Mouse (Mus musculus) hindbrain, postnatal 0 days (tissue): ENCODE data around the gene Mrpl12. TPM values are rescaled to one million over a fixed set of nuclear protein-coding genes. Genes with fewer than 3 reads are reported as not detected.

Experiments used
- ATAC-seq: fragments of 200-750 bp; cut with Nextera tagmentation; 2 replicates; pipeline ENCODE4 v1.8.0; 2017; ENCODE audit warnings: mild to moderate bottlenecking, moderate TSS enrichment, moderate library complexity
- DNase-seq: peaks from one replicate; pipeline ENCODE4 v3.0.0-alpha.2; 2015; ENCODE audit warnings: low spot score
- H3K27ac ChIP-seq: fragments of 300-500 bp; sonication (generic); 2 replicates; pipeline ENCODE4 v1.5.1; 2014; ENCODE audit warnings: mild to moderate bottlenecking
- H3K27me3 ChIP-seq: fragments of 300-500 bp; sonication (generic); 2 replicates; pipeline ENCODE4 v1.6.1; 2014; ENCODE audit warnings: low read length, mixed read lengths; ENCODE audit not compliant: insufficient read depth
- H3K36me3 ChIP-seq: fragments of 300-500 bp; sonication (generic); 2 replicates; pipeline ENCODE4 v1.6.1; 2014; ENCODE audit warnings: low read length, mixed read lengths; ENCODE audit not compliant: insufficient read depth
- H3K4me1 ChIP-seq: fragments of 300-500 bp; sonication (generic); 2 replicates; pipeline ENCODE4 v1.6.1; 2014; ENCODE audit warnings: antibody characterized with exemption, low read length, mixed read lengths; ENCODE audit not compliant: insufficient read depth
- H3K4me2 ChIP-seq: fragments of 300-500 bp; sonication (generic); 2 replicates; pipeline ENCODE4 v1.6.1; 2014; ENCODE audit warnings: low read depth, mild to moderate bottlenecking, low read length, moderate library complexity, mixed read lengths
- H3K4me3 ChIP-seq: fragments of 300-500 bp; sonication (generic); 2 replicates; pipeline ENCODE4 v1.5.1; 2014; ENCODE audit warnings: low read length
- H3K9ac ChIP-seq: fragments of 300-500 bp; sonication (generic); replicated peaks from 2 replicates; pipeline ENCODE4 v1.6.1; 2014; ENCODE audit warnings: mild to moderate bottlenecking, low read length, moderate library complexity, mixed read lengths
- H3K9me3 ChIP-seq: fragments of 300-500 bp; sonication (generic); 2 replicates; pipeline ENCODE4 v1.6.1; 2016; ENCODE audit warnings: low read length, mixed read lengths
- CTCF ChIP-seq: IDR thresholded peaks from 2 replicates; pipeline ENCODE4 v1.5.1; 2016; ENCODE audit warnings: antibody characterized with exemption, control low read depth, low read depth
- WGBS: fragments of 180-500 bp; shearing (Covaris S2); extraction: QIAGEN DNeasy Blood & Tissue Kit; methylation state at CpG from one replicate; pipeline ENCODE4 v1.1.7; 2014; 5-methylcytosine and 5-hydroxymethylcytosine counted together
- polyA plus RNA-seq: library from polyadenylated mRNA; unstranded; fragments of >200 nt; fragmentation: Nextera tagmentation; extraction: Ambion mirVana; gene quantifications from 2 replicates; pipeline ENCODE4 v1.2.1, GENCODE M21; 2015
- total RNA-seq: library from RNA; depleted of rRNA; stranded (reverse); fragments of >200 nt; gene quantifications from 2 replicates; pipeline ENCODE4 v1.2.3, GENCODE M21; 2014; rRNA removed

Gene Mrpl12
- total and polyA plus RNA-seq, 2 experiments from 2014 or later: 52.4 to 155 TPM

DNA sequence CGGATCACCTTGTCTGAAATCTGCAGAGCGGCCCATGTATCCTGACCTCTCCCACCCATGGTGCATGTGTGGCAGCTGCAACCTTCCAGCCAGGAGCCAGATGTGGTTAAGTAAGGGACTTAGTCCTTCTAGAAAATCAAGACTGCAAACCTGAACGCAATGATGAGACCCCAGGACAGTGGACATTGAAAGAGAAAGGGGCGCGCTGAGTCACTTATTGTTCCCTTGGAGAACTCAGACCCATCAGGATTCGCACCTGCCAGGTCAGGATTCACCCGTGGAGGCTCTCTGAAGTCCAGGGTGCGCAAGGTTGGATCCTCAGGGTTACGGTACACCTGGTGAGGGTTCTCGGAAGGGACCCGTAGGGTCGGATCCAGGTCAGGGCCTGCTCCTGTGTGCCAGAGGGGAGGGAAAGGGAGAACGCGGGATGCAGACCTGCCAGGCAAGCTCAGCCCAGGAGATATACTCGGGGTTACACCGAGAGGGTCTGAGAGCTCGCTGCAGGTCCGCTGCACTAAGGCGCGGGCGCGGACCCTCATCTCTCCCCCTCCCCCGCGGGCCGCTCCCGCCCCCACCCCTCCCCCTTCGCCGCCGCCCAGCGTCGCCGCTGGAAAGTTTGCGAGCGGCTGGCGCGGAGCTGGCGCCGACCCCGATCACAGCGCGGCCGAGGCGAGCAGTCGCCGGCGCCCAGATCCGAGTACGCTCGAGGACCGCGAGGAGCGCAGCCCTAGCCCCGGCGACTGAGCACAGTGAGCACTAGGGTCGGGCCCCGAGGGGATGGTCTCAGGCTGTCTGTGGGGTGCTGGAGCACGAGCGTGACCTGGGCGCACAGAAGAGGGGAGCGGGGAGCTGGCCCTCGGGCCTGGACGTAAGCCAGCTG, 45.9 kb downstream of the Mrpl12 start, which contains the start of gene Gcgr:
Gene Gcgr, plus strand, starts transcription at position 615 of the 880 bp plus-strand sequence.
- Histone ChIP-seq H3K4me2 (peak within 1 kb of the TSS; percentile 60), H3K9ac (peak within 1 kb of the TSS; percentile 35; the same call in 1 of the 2 replicates), H3K27me3 (peaks cover 54% of the 10 kb centered on the region), H3K27ac (no peak within 1 kb of the TSS), H3K36me3 (no peaks in the 10 kb centered on the region), H3K4me1 (0 out of 2 replicates have a peak, but pooled peaks cover 10% of the 10 kb centered on the region), H3K9me3 (no peaks in the 10 kb centered on the region), H3K4me3 (peak within 1 kb of the TSS; percentile 34)
- TF ChIP-seq CTCF: no peak
- peak; percentile 16 for DNase-seq
- 0 out of 2 replicates have a peak, but pooled peaks have one; percentile 29 for ATAC-seq
- 9% methylated on average over 50 of the region's 62 CpGs for WGBS

DNA sequence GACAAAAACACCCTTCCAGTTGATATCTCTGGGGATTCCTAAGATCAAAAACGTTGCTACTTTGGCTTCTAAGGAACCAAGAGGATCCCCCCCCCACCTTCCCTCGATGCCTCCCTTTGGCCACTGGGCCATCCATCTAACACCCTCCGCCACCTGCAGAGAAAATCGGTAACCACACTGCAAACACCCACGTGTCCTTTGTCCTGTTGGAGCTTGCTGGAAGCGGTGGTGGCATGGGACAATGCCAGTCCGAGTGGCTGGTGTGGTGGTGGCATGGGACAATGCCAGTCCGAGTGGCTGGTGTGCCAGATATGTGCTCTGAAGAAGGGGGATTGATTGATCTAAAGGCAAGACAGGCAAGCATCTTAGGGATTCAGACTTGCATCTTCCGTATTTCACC, 47.2 kb downstream of the Mrpl12 start:
- Histone ChIP-seq H3K27me3 (peaks cover 54% of the 10 kb centered on the region), H3K4me1 (0 out of 2 replicates have a peak, but pooled peaks cover 10% of the 10 kb centered on the region), H3K4me3 (0 out of 2 replicates have a peak overlapping the region, but pooled peaks have one; percentile 34), H3K9me3 (no peaks in the 10 kb centered on the region), H3K4me2 (no peak overlapping the region), H3K36me3 (no peaks in the 10 kb centered on the region), H3K9ac (no peak overlapping the region), H3K27ac (no peak overlapping the region)
- DNase-seq (no peak), ATAC-seq (no peak)
- 28% methylated on average over 9 of the region's 9 CpGs for WGBS
- no peak for TF ChIP-seq CTCF

DNA sequence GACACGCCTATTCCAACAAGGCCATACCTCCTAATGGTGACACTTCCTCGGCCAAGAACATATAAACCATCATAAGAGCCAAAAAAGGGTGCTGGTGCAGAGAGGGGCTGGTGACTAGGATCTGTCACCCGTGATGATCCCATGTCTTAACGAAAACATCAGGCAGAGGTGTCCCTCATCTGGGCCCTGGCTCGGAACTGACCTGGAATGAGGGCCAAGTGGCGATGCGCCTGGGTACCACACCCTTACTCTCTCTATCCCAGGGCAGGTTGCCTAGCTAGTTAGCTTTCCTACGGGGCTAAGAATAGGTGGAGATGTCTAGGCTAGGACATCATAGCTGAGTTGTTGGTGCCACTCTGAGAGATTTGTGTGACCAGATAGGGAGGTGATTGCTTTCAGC, 49.7 kb downstream of the Mrpl12 start:
- TF ChIP-seq CTCF: no peak
- H3K27ac ChIP-seq: no peak overlapping the region
- H3K4me1 ChIP-seq: peaks cover 22% of the 10 kb centered on the region
- peaks cover 39% of the 10 kb centered on the region for H3K27me3 ChIP-seq
- 84% methylated on average over 8 of the region's 8 CpGs for WGBS
- DNase-seq (no peak), ATAC-seq (no peak)
- H3K9ac ChIP-seq: no peak overlapping the region
- H3K9me3 ChIP-seq: no peaks in the 10 kb centered on the region
- no peak overlapping the region for H3K4me2 ChIP-seq
- H3K36me3 ChIP-seq: no peaks in the 10 kb centered on the region
- H3K4me3 ChIP-seq: no peak overlapping the region

DNA sequence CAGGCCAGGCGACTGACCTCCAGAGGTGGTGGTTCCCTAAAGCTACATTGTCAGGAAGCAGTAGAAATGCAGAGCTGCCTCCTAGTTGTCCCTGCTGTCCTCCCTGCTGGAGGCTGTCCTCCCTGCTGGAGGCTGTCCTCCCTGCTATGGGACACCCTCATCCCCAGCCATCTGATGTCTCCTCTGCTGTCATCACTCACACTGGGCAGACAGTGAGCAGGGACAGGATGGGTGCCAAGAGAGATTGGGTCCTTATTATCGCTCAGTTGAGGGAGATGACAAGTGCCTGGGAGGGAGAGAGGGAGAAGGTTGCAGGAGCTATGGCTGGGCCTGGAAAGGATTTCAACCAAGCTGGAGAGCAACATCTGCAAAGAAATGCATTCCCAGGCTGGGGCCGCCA, 50.7 kb downstream of the Mrpl12 start:
- WGBS: 67% methylated on average over 3 of the region's 3 CpGs
- Histone ChIP-seq H3K9ac (no peak overlapping the region), H3K27ac (no peak overlapping the region), H3K9me3 (no peaks in the 10 kb centered on the region), H3K4me2 (no peak overlapping the region), H3K4me3 (no peak overlapping the region), H3K27me3 (peaks cover 30% of the 10 kb centered on the region), H3K36me3 (no peaks in the 10 kb centered on the region), H3K4me1 (peaks cover 32% of the 10 kb centered on the region)
- ATAC-seq: no peak
- TF ChIP-seq CTCF: no peak
- DNase-seq: no peak

GRCm38 (mm10) chr11:120535804-120536203, 51.4 kb downstream of the Mrpl12 start:
- H3K4me2 ChIP-seq: no peak overlapping the region
- WGBS: 73% methylated on average over 3 of the region's 3 CpGs
- H3K9me3 ChIP-seq: no peaks in the 10 kb centered on the region
- DNase-seq (no peak), ATAC-seq (no peak)
- H3K4me3 ChIP-seq: no peak overlapping the region
- peaks cover 23% of the 10 kb centered on the region for H3K27me3 ChIP-seq
- H3K27ac ChIP-seq: no peak overlapping the region
- no peak overlapping the region for H3K9ac ChIP-seq
- no peak for TF ChIP-seq CTCF
- peaks cover 29% of the 10 kb centered on the region for H3K4me1 ChIP-seq
- H3K36me3 ChIP-seq: no peaks in the 10 kb centered on the region

DNA sequence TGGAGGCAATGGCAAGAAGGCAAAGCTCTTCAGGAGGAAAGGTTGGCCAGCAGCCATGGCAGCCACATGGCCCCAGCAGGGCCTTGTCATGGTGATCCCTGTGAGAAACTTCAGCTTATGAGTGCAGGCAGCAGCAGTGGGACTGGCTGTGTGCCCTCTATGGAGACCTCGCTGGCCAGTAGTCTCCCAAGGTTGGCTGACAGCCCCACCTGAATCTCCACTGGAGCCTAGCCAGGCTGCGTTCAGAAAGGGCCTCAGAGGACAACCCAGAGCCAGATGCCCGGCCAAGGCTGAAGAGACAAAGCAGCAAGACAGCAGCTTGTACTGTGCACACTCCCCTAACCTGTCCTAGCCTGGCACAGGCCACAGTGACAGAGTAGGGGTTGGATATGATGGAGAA, 54.1 kb downstream of the Mrpl12 start:
- WGBS: 36% methylated on average over 3 of the region's 3 CpGs
- H3K27ac ChIP-seq: peak overlapping the region; percentile 76
- no peaks in the 10 kb centered on the region for H3K9me3 ChIP-seq
- peaks cover 22% of the 10 kb centered on the region for H3K4me1 ChIP-seq
- ATAC-seq (peak; percentile 62), DNase-seq (peak; percentile 82)
- no peak overlapping the region for H3K4me2 ChIP-seq
- H3K27me3 ChIP-seq: 0 out of 2 replicates have a peak, but pooled peaks cover under 1% of the 10 kb centered on the region
- H3K36me3 ChIP-seq: peaks cover 13% of the 10 kb centered on the region; the same call in 1 of the 2 replicates
- H3K9ac ChIP-seq: no peak overlapping the region
- H3K4me3 ChIP-seq: no peak overlapping the region
- TF ChIP-seq CTCF: no peak

Other genes starting within 250 kb of the Mrpl12 start
- gene Actg1, start 136.1 kb upstream of the Mrpl12 start, total RNA-seq: 2,410 and 2,568 TPM in 2 replicates
- 3,348 and 3,639 TPM in 2 replicates for gene Actg1, start 136.1 kb upstream of the Mrpl12 start, polyA plus RNA-seq
- gene Fscn2, start 123.1 kb upstream of the Mrpl12 start, total RNA-seq: 3.0 and 9.0 TPM in 2 replicates
- gene Fscn2, start 123.1 kb upstream of the Mrpl12 start, polyA plus RNA-seq: 1.5 and 1.9 TPM in 2 replicates
- gene Faap100, start 105.8 kb upstream of the Mrpl12 start, total RNA-seq: 175 and 178 TPM in 2 replicates
- gene Faap100, start 105.8 kb upstream of the Mrpl12 start, polyA plus RNA-seq: 74.6 and 76.4 TPM in 2 replicates
- 65.8 and 76.3 TPM in 2 replicates for gene Nploc4, start 46.9 kb upstream of the Mrpl12 start, total RNA-seq
- 27.1 and 28.3 TPM in 2 replicates for gene Nploc4, start 46.9 kb upstream of the Mrpl12 start, polyA plus RNA-seq
- not detected in 2 replicates for gene Tspan10, start 42.0 kb upstream of the Mrpl12 start, total RNA-seq
- gene Tspan10, start 42.0 kb upstream of the Mrpl12 start, polyA plus RNA-seq: not detected in 2 replicates
- gene Pde6g, start 31.1 kb upstream of the Mrpl12 start, total RNA-seq: not detected in 2 replicates
- gene Pde6g, start 31.1 kb upstream of the Mrpl12 start, polyA plus RNA-seq: 0.23 TPM in 1 of 2 replicates, not detected in the other
- 11.7 and 11.9 TPM in 2 replicates for gene Oxld1, start 26.5 kb upstream of the Mrpl12 start, total RNA-seq
- 13.3 and 13.6 TPM in 2 replicates for gene Oxld1, start 26.5 kb upstream of the Mrpl12 start, polyA plus RNA-seq
- 10.4 and 15.4 TPM in 2 replicates for gene Ccdc137, start 26.5 kb upstream of the Mrpl12 start, total RNA-seq
- gene Ccdc137, start 26.5 kb upstream of the Mrpl12 start, polyA plus RNA-seq: 17.3 and 18.7 TPM in 2 replicates
- gene Arl16, start 17.0 kb upstream of the Mrpl12 start, total RNA-seq: 67.2 and 113 TPM in 2 replicates
- gene Arl16, start 17.0 kb upstream of the Mrpl12 start, polyA plus RNA-seq: 71.2 and 73.0 TPM in 2 replicates
- gene Slc25a10, start 7.2 kb downstream of the Mrpl12 start, total RNA-seq: 41.3 and 52.5 TPM in 2 replicates
- 28.0 and 28.8 TPM in 2 replicates for gene Slc25a10, start 7.2 kb downstream of the Mrpl12 start, polyA plus RNA-seq
- 0.99 and 3.1 TPM in 2 replicates for gene Gcgr, start 46.1 kb downstream of the Mrpl12 start, total RNA-seq
- gene Gcgr, start 46.1 kb downstream of the Mrpl12 start, polyA plus RNA-seq: 1.0 TPM in 2 replicates
- gene Mcrip1, start 65.1 kb downstream of the Mrpl12 start, total RNA-seq: 144 and 192 TPM in 2 replicates
- 250 and 257 TPM in 2 replicates for gene Mcrip1, start 65.1 kb downstream of the Mrpl12 start, polyA plus RNA-seq
- gene Ppp1r27, start 66.5 kb downstream of the Mrpl12 start, total RNA-seq: not detected in 2 replicates
- not detected in 2 replicates for gene Ppp1r27, start 66.5 kb downstream of the Mrpl12 start, polyA plus RNA-seq
- 147 and 174 TPM in 2 replicates for gene P4hb, start 88.6 kb downstream of the Mrpl12 start, total RNA-seq
- 222 TPM in 2 replicates for gene P4hb, start 88.6 kb downstream of the Mrpl12 start, polyA plus RNA-seq
- gene Arhgdia, start 97.0 kb downstream of the Mrpl12 start, total RNA-seq: 252 and 297 TPM in 2 replicates
- gene Arhgdia, start 97.0 kb downstream of the Mrpl12 start, polyA plus RNA-seq: 403 and 425 TPM in 2 replicates
- 95.2 and 114 TPM in 2 replicates for gene Alyref, start 113.8 kb downstream of the Mrpl12 start, total RNA-seq
- 185 and 189 TPM in 2 replicates for gene Alyref, start 113.8 kb downstream of the Mrpl12 start, polyA plus RNA-seq
- 38.0 and 39.6 TPM in 2 replicates for gene Anapc11, start 113.8 kb downstream of the Mrpl12 start, total RNA-seq
- 198 and 200 TPM in 2 replicates for gene Anapc11, start 113.8 kb downstream of the Mrpl12 start, polyA plus RNA-seq
- gene Npb, start 123.9 kb downstream of the Mrpl12 start, total RNA-seq: 0.78 TPM in 1 of 2 replicates, not detected in the other
- gene Npb, start 123.9 kb downstream of the Mrpl12 start, polyA plus RNA-seq: 1.8 and 3.0 TPM in 2 replicates
- 120 and 142 TPM in 2 replicates for gene Pcyt2, start 133.3 kb downstream of the Mrpl12 start, total RNA-seq
- gene Pcyt2, start 133.3 kb downstream of the Mrpl12 start, polyA plus RNA-seq: 125 and 143 TPM in 2 replicates
- 30.8 and 32.8 TPM in 2 replicates for gene Sirt7, start 140.6 kb downstream of the Mrpl12 start, total RNA-seq
- gene Sirt7, start 140.6 kb downstream of the Mrpl12 start, polyA plus RNA-seq: 32.3 and 38.3 TPM in 2 replicates
- 35.9 and 39.3 TPM in 2 replicates for gene Mafg, start 149.0 kb downstream of the Mrpl12 start, total RNA-seq
- gene Mafg, start 149.0 kb downstream of the Mrpl12 start, polyA plus RNA-seq: 36.5 and 38.9 TPM in 2 replicates
- 9.0 and 9.3 TPM in 2 replicates for gene Pycr1, start 159.2 kb downstream of the Mrpl12 start, total RNA-seq
- 13.2 and 13.8 TPM in 2 replicates for gene Pycr1, start 159.2 kb downstream of the Mrpl12 start, polyA plus RNA-seq
- 1.4 and 1.5 TPM in 2 replicates for gene Myadml2, start 163.5 kb downstream of the Mrpl12 start, total RNA-seq
- gene Myadml2, start 163.5 kb downstream of the Mrpl12 start, polyA plus RNA-seq: 1.3 and 1.5 TPM in 2 replicates
- 6.9 and 10.3 TPM in 2 replicates for gene Notum, start 176.6 kb downstream of the Mrpl12 start, total RNA-seq
- 3.0 and 4.1 TPM in 2 replicates for gene Notum, start 176.6 kb downstream of the Mrpl12 start, polyA plus RNA-seq
- gene Aspscr1, start 188.4 kb downstream of the Mrpl12 start, total RNA-seq: 105 and 130 TPM in 2 replicates
- 143 and 148 TPM in 2 replicates for gene Aspscr1, start 188.4 kb downstream of the Mrpl12 start, polyA plus RNA-seq
- 57.6 and 78.6 TPM in 2 replicates for gene Cenpx, start 229.1 kb downstream of the Mrpl12 start, total RNA-seq
- gene Cenpx, start 229.1 kb downstream of the Mrpl12 start, polyA plus RNA-seq: 99.7 and 100 TPM in 2 replicates
- 35.4 and 49.1 TPM in 2 replicates for gene Lrrc45, start 229.3 kb downstream of the Mrpl12 start, total RNA-seq
- 41.7 and 44.3 TPM in 2 replicates for gene Lrrc45, start 229.3 kb downstream of the Mrpl12 start, polyA plus RNA-seq
- gene Rac3, start 236.9 kb downstream of the Mrpl12 start, total RNA-seq: 669 and 698 TPM in 2 replicates
- 593 and 639 TPM in 2 replicates for gene Rac3, start 236.9 kb downstream of the Mrpl12 start, polyA plus RNA-seq
- 16.1 and 17.6 TPM in 2 replicates for gene Dcxr, start 242.7 kb downstream of the Mrpl12 start, total RNA-seq
- 20.2 and 21.3 TPM in 2 replicates for gene Dcxr, start 242.7 kb downstream of the Mrpl12 start, polyA plus RNA-seq
- gene Cbr2, start 247.5 kb downstream of the Mrpl12 start, total RNA-seq: 4.7 and 6.1 TPM in 2 replicates
- 3.5 and 4.0 TPM in 2 replicates for gene Cbr2, start 247.5 kb downstream of the Mrpl12 start, polyA plus RNA-seq